Mouse (Mus musculus): ENCODE data around the gene Gli3.
A peak's percentile ranks its signal among the peaks of the same experiment; 100 is the strongest.

The Gli3 gene

GRCm38 (mm10) chr13:15462830-15463491 lies at the start of gene Gli3:
TSS of gene Gli3 (plus strand) at chr13:15463235.
- DNase-seq (ENCODE audit: low spot score) = peak; percentile 81

GRCm38 (mm10) chr13:15421182-15421750 lies 41.8 kb upstream of the Gli3 start:
- DNase-seq (ENCODE audit: low spot score) = peak; percentile 11

GRCm38 (mm10) chr13:15442002-15442401 lies 21.0 kb upstream of the Gli3 start:
- no peak for DNase-seq (ENCODE audit: low spot score)

- no peak for DNase-seq (ENCODE audit: low spot score)
These were observed 18.7 kb upstream of the Gli3 start for GRCm38 (mm10) chr13:15444312-15444711.

- no peak for DNase-seq (ENCODE audit: low spot score)
These were observed 17.4 kb upstream of the Gli3 start for GRCm38 (mm10) chr13:15445591-15445990.

- no peak for DNase-seq (ENCODE audit: low spot score)
These were observed 17.0 kb upstream of the Gli3 start for GRCm38 (mm10) chr13:15446004-15446403.

- no peak for DNase-seq (ENCODE audit: low spot score)
These were observed 16.1 kb upstream of the Gli3 start for GRCm38 (mm10) chr13:15446782-15447564.

GRCm38 (mm10) chr13:15450941-15451340 lies 12.1 kb upstream of the Gli3 start:
- no peak for DNase-seq (ENCODE audit: low spot score)

GRCm38 (mm10) chr13:15457841-15458240 lies 5.2 kb upstream of the Gli3 start:
- no peak for DNase-seq (ENCODE audit: low spot score)

GRCm38 (mm10) chr13:15461926-15462325 lies 1.1 kb upstream of the Gli3 start:
- no peak for DNase-seq (ENCODE audit: low spot score)

- peak; percentile 56 for DNase-seq (ENCODE audit: low spot score)
These were observed 551 bp downstream of the Gli3 start for GRCm38 (mm10) chr13:15463492-15464080.

GRCm38 (mm10) chr13:15464081-15464526 lies 1.1 kb downstream of the Gli3 start:
- DNase-seq (ENCODE audit: low spot score) = peak; percentile 57

- no peak for DNase-seq (ENCODE audit: low spot score)
These were observed 1.8 kb downstream of the Gli3 start for GRCm38 (mm10) chr13:15464741-15465250.

GRCm38 (mm10) chr13:15466496-15466895 lies 3.5 kb downstream of the Gli3 start:
- no peak for DNase-seq (ENCODE audit: low spot score)

- no peak for DNase-seq (ENCODE audit: low spot score)
These were observed 4.4 kb downstream of the Gli3 start for GRCm38 (mm10) chr13:15467409-15467808.

- DNase-seq (ENCODE audit: low spot score) = no peak
These were observed 5.4 kb downstream of the Gli3 start for GRCm38 (mm10) chr13:15468421-15468820.

GRCm38 (mm10) chr13:15470056-15470455 lies 7.0 kb downstream of the Gli3 start:
- DNase-seq (ENCODE audit: low spot score) = no peak

GRCm38 (mm10) chr13:15472712-15473111 lies 9.7 kb downstream of the Gli3 start:
- no peak for DNase-seq (ENCODE audit: low spot score)

GRCm38 (mm10) chr13:15474393-15474792 lies 11.4 kb downstream of the Gli3 start:
- DNase-seq (ENCODE audit: low spot score) = no peak

GRCm38 (mm10) chr13:15486033-15486891 lies 23.2 kb downstream of the Gli3 start:
- DNase-seq (ENCODE audit: low spot score) = no peak

- DNase-seq (ENCODE audit: low spot score) = no peak
These were observed 24.3 kb downstream of the Gli3 start for GRCm38 (mm10) chr13:15487334-15487733.
